Mouse (Mus musculus) ES-CJ7 (cell line): ENCODE results near the gene Epb41l2.
A peak's percentile ranks its signal among the peaks of the same experiment; 100 is the strongest.

Experiments used
- DNase-seq: peaks from one replicate; pipeline ENCODE4 v3.0.0; 2011; ENCODE audit warnings: low read depth, low spot score

Gene Epb41l2

GRCm38 (mm10) chr10:25359208-25359958 is at the start of gene Epb41l2:
TSS of gene Epb41l2 (plus strand) at chr10:25359798.
- DNase-seq, result peak; percentile 79

- no peak for DNase-seq
Measured at GRCm38 (mm10) chr10:25309996-25310395, 49.6 kb upstream of the Epb41l2 start.

GRCm38 (mm10) chr10:25310736-25311135 is 48.9 kb upstream of the Epb41l2 start:
- no peak for DNase-seq

- no peak for DNase-seq
Measured at GRCm38 (mm10) chr10:25311554-25312212, 47.9 kb upstream of the Epb41l2 start.

- DNase-seq, result peak; percentile 81
Measured at GRCm38 (mm10) chr10:25313856-25314584, 45.6 kb upstream of the Epb41l2 start.

- no peak for DNase-seq
Measured at GRCm38 (mm10) chr10:25317665-25318064, 41.9 kb upstream of the Epb41l2 start.

GRCm38 (mm10) chr10:25318405-25318804 is 41.2 kb upstream of the Epb41l2 start:
- DNase-seq, result no peak

GRCm38 (mm10) chr10:25319531-25319930 is 40.1 kb upstream of the Epb41l2 start:
- peak; percentile 45 for DNase-seq

GRCm38 (mm10) chr10:25321198-25321597 is 38.4 kb upstream of the Epb41l2 start:
- DNase-seq, result no peak

- no peak for DNase-seq
Measured at GRCm38 (mm10) chr10:25325690-25326089, 33.9 kb upstream of the Epb41l2 start.

GRCm38 (mm10) chr10:25327511-25327910 is 32.1 kb upstream of the Epb41l2 start:
- DNase-seq, result peak; percentile 25

- no peak for DNase-seq
Measured at GRCm38 (mm10) chr10:25330094-25330493, 29.5 kb upstream of the Epb41l2 start.

- no peak for DNase-seq
Measured at GRCm38 (mm10) chr10:25331321-25332049, 28.1 kb upstream of the Epb41l2 start.

GRCm38 (mm10) chr10:25333390-25334079 is 26.1 kb upstream of the Epb41l2 start:
- DNase-seq, result no peak

- no peak for DNase-seq
Measured at GRCm38 (mm10) chr10:25340675-25341074, 18.9 kb upstream of the Epb41l2 start.

GRCm38 (mm10) chr10:25342801-25343200 is 16.8 kb upstream of the Epb41l2 start:
- no peak for DNase-seq

- DNase-seq, result no peak
Measured at GRCm38 (mm10) chr10:25353941-25354340, 5.7 kb upstream of the Epb41l2 start.

- no peak for DNase-seq
Measured at GRCm38 (mm10) chr10:25354390-25354789, 5.2 kb upstream of the Epb41l2 start.

GRCm38 (mm10) chr10:25359959-25360811 is 587 bp downstream of the Epb41l2 start:
- peak; percentile 27 for DNase-seq

GRCm38 (mm10) chr10:25362235-25362634 is 2.6 kb downstream of the Epb41l2 start:
- no peak for DNase-seq
